Mouse (Mus musculus) liver, embryonic 16.5 days (tissue): Measurements from ENCODE around the gene Gpx3. TPM values are rescaled to one million over a fixed set of nuclear protein-coding genes. Genes with fewer than 3 reads are reported as not detected.

Experiments used
- ATAC-seq: fragments of 200-750 bp; cut with Nextera tagmentation; 2 replicates; pipeline ENCODE4 v1.8.0; 2017; ENCODE audit warnings: low read depth, mild to moderate bottlenecking, moderate number of reproducible peaks, moderate library complexity
- H3K27ac ChIP-seq: fragments of 300-500 bp; sonication (generic); 2 replicates; pipeline ENCODE4 v1.5.1; 2014; ENCODE audit warnings: mild to moderate bottlenecking, low read length
- H3K27me3 ChIP-seq: fragments of 300-500 bp; sonication (generic); 2 replicates; pipeline ENCODE4 v1.6.1; 2014; ENCODE audit warnings: low read depth, low read length, mixed read lengths; ENCODE audit not compliant: control insufficient read depth, insufficient read depth
- H3K36me3 ChIP-seq: fragments of 300-500 bp; sonication (generic); 2 replicates; pipeline ENCODE4 v1.6.1; 2014; ENCODE audit warnings: mild to moderate bottlenecking; ENCODE audit not compliant: control insufficient read depth, insufficient read depth
- H3K4me1 ChIP-seq: fragments of 300-500 bp; sonication (generic); 2 replicates; pipeline ENCODE4 v1.6.1; 2014; ENCODE audit warnings: low read depth, low read length, mixed read lengths; ENCODE audit not compliant: control insufficient read depth
- H3K4me2 ChIP-seq: fragments of 300-500 bp; sonication (generic); 2 replicates; pipeline ENCODE4 v1.6.1; 2014; ENCODE audit warnings: low read depth, low read length, mixed read lengths
- H3K4me3 ChIP-seq: fragments of 300-500 bp; sonication (generic); 2 replicates; pipeline ENCODE4 v1.5.1; 2014; ENCODE audit warnings: low read depth, mild to moderate bottlenecking, low read length
- H3K9ac ChIP-seq: fragments of 300-500 bp; sonication (generic); 2 replicates; pipeline ENCODE4 v1.6.1; 2014; ENCODE audit warnings: low read depth, low read length
- H3K9me3 ChIP-seq: fragments of 300-500 bp; sonication (generic); replicated peaks from 2 replicates; pipeline ENCODE4 v1.6.1; 2016; ENCODE audit warnings: low read length; ENCODE audit not compliant: control insufficient read depth
- WGBS: fragments of 180-500 bp; shearing (Covaris S2); extraction: QIAGEN DNeasy Blood & Tissue Kit; methylation state at CpG from one replicate; pipeline ENCODE4 v1.1.7; 2014; ENCODE audit not compliant: insufficient replicate concordance; 5-methylcytosine and 5-hydroxymethylcytosine counted together
- polyA plus RNA-seq: library from polyadenylated mRNA; unstranded; fragments of >200 nt; fragmentation: Nextera tagmentation; extraction: Ambion mirVana; gene quantifications from 2 replicates; pipeline ENCODE4 v1.2.1, GENCODE M21; 2015

Gene Gpx3
- polyA plus RNA-seq, 1 experiment from 2014 or later = 45.2 TPM

DNA sequence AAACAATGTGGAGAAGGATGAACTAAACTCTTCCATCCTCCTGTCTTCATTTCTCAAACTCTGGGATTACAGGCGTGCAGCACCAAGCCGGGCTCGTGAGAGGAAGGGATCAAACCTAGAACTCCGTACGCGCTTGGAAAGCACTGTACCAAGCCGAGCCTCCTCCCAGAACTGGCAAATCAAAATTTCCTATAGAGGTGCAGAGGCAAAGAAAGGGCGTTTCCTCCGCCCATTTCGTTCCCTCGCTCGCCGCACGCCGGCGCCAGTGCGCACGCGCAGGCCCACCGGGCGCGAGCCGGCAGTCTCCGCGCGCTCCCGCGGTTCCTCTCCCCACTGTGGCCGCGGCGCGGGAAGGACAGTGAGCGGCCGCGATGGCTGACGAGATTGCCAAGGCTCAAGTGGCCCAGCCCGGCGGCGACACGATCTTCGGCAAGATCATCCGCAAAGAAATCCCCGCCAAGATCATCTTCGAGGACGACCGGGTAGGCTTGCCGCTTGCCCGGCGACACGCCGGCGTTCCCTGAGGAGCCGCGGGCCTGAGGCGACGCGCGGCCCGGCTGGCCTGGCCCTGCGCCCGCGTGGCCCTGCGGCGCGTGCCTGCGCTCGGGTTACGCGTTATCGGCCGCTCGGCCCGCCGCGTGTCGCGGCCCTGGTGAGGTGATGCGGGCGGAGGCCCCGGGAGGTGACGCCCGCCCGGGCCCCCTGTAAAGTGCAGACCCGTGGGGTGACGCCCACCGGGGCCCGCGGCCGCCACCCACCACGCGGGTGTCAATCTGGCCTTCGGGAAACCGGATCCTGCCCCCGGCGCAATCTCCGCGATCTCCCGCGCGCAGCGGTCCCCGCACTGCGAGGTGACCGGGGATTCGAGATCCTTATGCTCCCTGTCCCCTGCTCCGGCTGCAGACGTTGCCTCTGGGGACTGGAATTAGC, 35.9 kb upstream of the Gpx3 start, which contains the start of gene Hint1:
Gene Hint1, plus strand, starts transcription at position 265 of the 930 bp plus-strand sequence.
- peaks cover 15% of the 10 kb centered on the region for H3K36me3 ChIP-seq
- H3K27me3 ChIP-seq = no peaks in the 10 kb centered on the region
- H3K27ac ChIP-seq = peak within 1 kb of the TSS; percentile 91
- peak within 1 kb of the TSS; percentile 88 for H3K4me2 ChIP-seq
- ATAC-seq = peak; percentile 84
- H3K9ac ChIP-seq = peak within 1 kb of the TSS; percentile 91
- peak within 1 kb of the TSS; percentile 85 for H3K4me3 ChIP-seq
- H3K4me1 ChIP-seq = peaks cover 41% of the 10 kb centered on the region
- H3K9me3 ChIP-seq = no peaks in the 10 kb centered on the region
- under 1% methylated on average over 100 of the region's 107 CpGs for WGBS

GRCm38 (mm10) chr11:54867049-54867385, 35.2 kb upstream of the Gpx3 start:
- peak overlapping the region; percentile 91 for H3K9ac ChIP-seq
- peaks cover 37% of the 10 kb centered on the region for H3K4me1 ChIP-seq
- peak overlapping the region; percentile 91 for H3K27ac ChIP-seq
- no peaks in the 10 kb centered on the region for H3K27me3 ChIP-seq
- WGBS = 1% methylated on average over 5 of the region's 5 CpGs
- peaks cover 18% of the 10 kb centered on the region for H3K36me3 ChIP-seq
- H3K4me2 ChIP-seq = peak overlapping the region; percentile 88
- H3K9me3 ChIP-seq = no peaks in the 10 kb centered on the region
- ATAC-seq = peak; percentile 65
- H3K4me3 ChIP-seq = peak overlapping the region; percentile 85

DNA sequence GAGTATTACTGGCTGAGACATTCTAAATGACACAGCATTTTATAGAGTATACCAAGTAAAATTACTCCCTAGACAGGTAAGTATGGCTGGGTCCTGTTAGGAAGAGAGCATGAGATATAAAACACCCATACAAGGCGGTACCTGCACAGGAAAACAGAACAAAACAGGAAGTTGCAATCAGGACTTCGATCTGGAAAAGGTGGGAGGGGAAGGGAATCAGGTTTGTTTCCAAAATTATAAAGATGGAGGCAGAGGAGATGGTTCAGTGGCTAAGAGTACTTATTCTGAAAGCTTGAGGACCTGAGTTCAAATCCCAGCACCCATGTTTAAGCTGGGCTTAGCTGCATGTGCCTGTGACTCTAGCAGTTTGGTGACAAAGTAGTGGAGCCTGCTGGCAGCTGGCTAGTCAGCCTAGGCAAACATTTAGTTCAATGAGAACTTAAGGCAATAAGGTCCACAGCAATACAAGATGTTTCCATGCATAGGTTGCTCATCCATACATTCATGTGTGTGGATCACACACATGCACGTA, 34.3 kb upstream of the Gpx3 start:
- peak overlapping the region; percentile 88 for H3K4me2 ChIP-seq
- 0 out of 2 replicates have a peak overlapping the region, but pooled peaks have one; percentile 4 for H3K27ac ChIP-seq
- peaks cover 18% of the 10 kb centered on the region for H3K36me3 ChIP-seq
- H3K9ac ChIP-seq = no peak overlapping the region
- H3K4me1 ChIP-seq = peaks cover 37% of the 10 kb centered on the region
- 61% methylated on average over 3 of the region's 3 CpGs for WGBS
- H3K27me3 ChIP-seq = no peaks in the 10 kb centered on the region
- ATAC-seq = no peak
- no peaks in the 10 kb centered on the region for H3K9me3 ChIP-seq
- H3K4me3 ChIP-seq = peak overlapping the region; percentile 85; the same call in 1 of the 2 replicates

- H3K9ac ChIP-seq = 0 out of 2 replicates have a peak overlapping the region, but pooled peaks have one; percentile 4
- no peaks in the 10 kb centered on the region for H3K27me3 ChIP-seq
- peaks cover 33% of the 10 kb centered on the region for H3K4me1 ChIP-seq
- no peak overlapping the region for H3K4me3 ChIP-seq
- ATAC-seq = no peak
- WGBS = 33% methylated on average over 2 of the region's 2 CpGs
- no peaks in the 10 kb centered on the region for H3K9me3 ChIP-seq
- peaks cover 19% of the 10 kb centered on the region for H3K36me3 ChIP-seq
- peak overlapping the region; percentile 88; the same call in 1 of the 2 replicates for H3K4me2 ChIP-seq
- H3K27ac ChIP-seq = no peak overlapping the region
Measured at GRCm38 (mm10) chr11:54868445-54868844, 33.8 kb upstream of the Gpx3 start.

GRCm38 (mm10) chr11:54869318-54869717, 32.9 kb upstream of the Gpx3 start:
- Histone ChIP-seq H3K27me3 (no peaks in the 10 kb centered on the region), H3K4me2 (no peak overlapping the region), H3K4me3 (no peak overlapping the region), H3K9ac (peak overlapping the region; percentile 3; the same call in 1 of the 2 replicates), H3K4me1 (peaks cover 33% of the 10 kb centered on the region), H3K27ac (peak overlapping the region; percentile 18; the same call in 1 of the 2 replicates), H3K36me3 (peaks cover 27% of the 10 kb centered on the region), H3K9me3 (no peaks in the 10 kb centered on the region)
- 64% methylated on average over 3 of the region's 3 CpGs for whole genome bisulfite sequencing
- ATAC-seq = no peak

DNA sequence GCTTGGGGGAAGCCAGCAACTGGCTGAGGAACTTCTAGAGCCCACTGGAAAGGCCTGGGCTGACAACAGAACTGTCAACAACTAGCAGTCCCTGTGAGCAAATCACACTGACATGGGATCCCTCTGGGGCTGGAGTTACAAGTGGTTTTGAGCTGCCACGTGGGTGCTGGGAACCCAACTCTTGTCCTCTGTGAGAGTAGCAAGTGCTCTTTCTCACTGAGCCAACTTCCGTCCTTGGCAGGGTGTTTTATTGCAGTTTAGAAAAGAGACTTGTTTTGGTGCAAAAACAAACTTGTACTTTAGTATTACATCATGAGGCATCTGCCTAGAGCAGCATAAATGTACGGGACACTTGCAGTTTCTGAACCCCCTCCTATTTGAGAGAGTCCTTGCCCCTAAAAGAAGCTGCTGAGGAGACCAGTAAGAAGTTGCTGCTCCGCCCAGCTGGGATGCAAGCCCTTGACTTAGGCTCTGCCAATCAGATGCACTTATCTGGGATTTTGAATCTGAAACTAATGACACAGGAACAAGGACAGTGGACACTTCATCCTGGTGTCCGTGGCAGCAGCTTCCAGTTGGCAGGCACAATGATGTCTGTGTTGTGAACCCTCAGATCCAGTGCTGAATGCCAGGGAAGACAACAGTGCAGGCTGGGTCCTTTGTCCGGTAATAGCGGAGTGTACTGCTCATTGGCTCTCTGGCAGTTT, 30.3 kb upstream of the Gpx3 start:
- no peaks in the 10 kb centered on the region for H3K9me3 ChIP-seq
- no peak overlapping the region for H3K27ac ChIP-seq
- H3K9ac ChIP-seq = no peak overlapping the region
- peaks cover 24% of the 10 kb centered on the region for H3K4me1 ChIP-seq
- H3K4me3 ChIP-seq = no peak overlapping the region
- no peak for ATAC-seq
- H3K36me3 ChIP-seq = peaks cover 27% of the 10 kb centered on the region
- WGBS = 72% methylated on average over 7 of the region's 7 CpGs
- no peaks in the 10 kb centered on the region for H3K27me3 ChIP-seq
- H3K4me2 ChIP-seq = no peak overlapping the region

- no peaks in the 10 kb centered on the region; the same call in 1 of the 2 replicates for H3K4me1 ChIP-seq
- no peak overlapping the region for H3K27ac ChIP-seq
- H3K4me3 ChIP-seq = no peak overlapping the region
- H3K9me3 ChIP-seq = no peaks in the 10 kb centered on the region
- peaks cover 16% of the 10 kb centered on the region for H3K36me3 ChIP-seq
- H3K9ac ChIP-seq = no peak overlapping the region
- H3K4me2 ChIP-seq = no peak overlapping the region
- ATAC-seq = no peak
- H3K27me3 ChIP-seq = no peaks in the 10 kb centered on the region
- 72% methylated on average over 5 of the region's 5 CpGs for WGBS
Measured at GRCm38 (mm10) chr11:54876031-54876430, 26.2 kb upstream of the Gpx3 start.

DNA sequence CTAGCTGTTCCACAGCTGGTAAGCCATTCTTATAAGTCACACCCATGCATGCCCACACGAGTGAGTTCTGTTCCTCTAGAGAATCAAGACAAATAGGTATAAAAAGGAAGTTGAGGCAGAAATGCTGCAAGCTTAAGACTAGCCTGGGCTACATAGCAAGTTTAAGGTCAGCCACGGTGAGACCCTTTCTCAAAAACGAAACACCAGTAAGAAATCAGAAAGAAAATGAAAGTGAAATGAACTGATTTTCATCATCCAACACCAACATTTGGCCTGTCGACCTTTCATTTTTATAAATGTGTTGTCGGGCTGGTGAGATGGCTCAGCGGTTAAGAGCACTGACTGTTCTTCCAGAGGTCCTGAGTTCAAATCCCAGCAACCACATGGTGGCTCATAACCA, 23.4 kb upstream of the Gpx3 start:
- Histone ChIP-seq H3K4me1 (no peaks in the 10 kb centered on the region; the same call in none of the 2 replicates), H3K27me3 (no peaks in the 10 kb centered on the region), H3K27ac (no peak overlapping the region), H3K4me3 (no peak overlapping the region), H3K4me2 (no peak overlapping the region), H3K9ac (no peak overlapping the region), H3K9me3 (no peaks in the 10 kb centered on the region), H3K36me3 (peaks cover 3% of the 10 kb centered on the region)
- WGBS = 56% methylated on average over 6 of the region's 6 CpGs
- ATAC-seq = no peak
